Mouse (Mus musculus) left cerebral cortex, adult 2 months (tissue): ENCODE measurements around the gene Dcun1d1. TPM values are rescaled to one million over a fixed set of nuclear protein-coding genes. Genes with fewer than 3 reads are reported as not detected.

Experiments
- DNase-seq, 2 experiments: peaks; one replicate each; pipeline ENCODE4 v3.0.0; 2021 to 2022; ENCODE audit warnings: low spot score in 2 of 2, mixed read lengths in 1 of 2; ENCODE audit errors: extremely low spot score in 1 of 2
- H3K27ac ChIP-seq: fragments of 200-600 bp; 2 replicates; pipeline ENCODE4 v1.8.1; 2022
- H3K4me3 ChIP-seq: fragments of 200-600 bp; 2 replicates; pipeline ENCODE4 v1.8.1; 2022
- CTCF ChIP-seq: fragments of 200-600 bp; IDR thresholded peaks from 2 replicates; pipeline ENCODE4 v1.8.1; 2022; ENCODE audit warnings: antibody characterized with exemption, mild to moderate bottlenecking, moderate library complexity
- intact Hi-C: fragments of 180-260 bp; cut with DNase I; formaldehyde crosslinking; loops from one replicate; pipeline ENCODE4 v1.15.1; 2025
- long read RNA-seq, 2 experiments: library from polyadenylated mRNA; stranded (forward); transcript quantifications; one replicate each; pipeline ENCODE4 v2.0.0; 2021; ENCODE audit warnings: borderline mapping rate in 2 of 2
- total RNA-seq, 2 experiments: library from RNA; stranded (reverse); gene quantifications; 2 replicates each; pipeline ENCODE4 v1.2.3; 2021

Dcun1d1 gene
- total RNA-seq, result 10 to 100 TPM; 70.2 to 77.4 TPM
- long read RNA-seq, experiment 1, full-length matches to known transcripts, result 38 of 53 reads
- long read RNA-seq, experiment 1, partial matches to known transcripts, result 9 of 53 reads
- long read RNA-seq, experiment 1, other reads (novel, unspliced or antisense), result 6 of 53 reads
- long read RNA-seq, experiment 2, full-length matches to known transcripts, result 19 of 30 reads
- long read RNA-seq, experiment 2, partial matches to known transcripts, result 6 of 30 reads
- long read RNA-seq, experiment 2, other reads (novel, unspliced or antisense), result 5 of 30 reads

- DNase-seq, result no peak
- TF ChIP-seq CTCF, result no peak
- Histone ChIP-seq H3K27ac (no peak within 1 kb of the TSS), H3K4me3 (no peak within 1 kb of the TSS)
- intact Hi-C loops, result loop anchor here (5.0 kb wide), 1 partner anchor 185 kb away; the partner anchor contains the start of gene Atp11b
These were observed at the start of gene Dcun1d1 for GRCm38 (mm10) chr3:35937345-35937744. Gene Dcun1d1, minus strand, starts transcription at chr3:35937445.

GRCm38 (mm10) chr3:35986266-35986665 is 49.0 kb upstream of the Dcun1d1 start:
- no peak overlapping the region for H3K4me3 ChIP-seq
- intact Hi-C loops, result no loop called here
- DNase-seq, result no peak
- H3K27ac ChIP-seq, result no peak overlapping the region
- no peak for TF ChIP-seq CTCF

GRCm38 (mm10) chr3:35973551-35973950 is 36.3 kb upstream of the Dcun1d1 start:
- intact Hi-C loops, result loop anchor here (1.0 kb wide), 2 partner anchors 87 to 280 kb away; no protein-coding TSS in a partner anchor
- no peak overlapping the region for H3K4me3 ChIP-seq
- no peak for DNase-seq
- TF ChIP-seq CTCF, result peak; percentile 53
- H3K27ac ChIP-seq, result no peak overlapping the region

GRCm38 (mm10) chr3:35972985-35973384 is 35.7 kb upstream of the Dcun1d1 start:
- peak; percentile 61 for TF ChIP-seq CTCF
- Histone ChIP-seq H3K4me3 (no peak overlapping the region), H3K27ac (no peak overlapping the region)
- intact Hi-C loops, result loop anchor here (1.0 kb wide), 2 partner anchors 87 to 280 kb away; no protein-coding TSS in a partner anchor
- no peak for DNase-seq

- no peak for DNase-seq
- intact Hi-C loops, result no loop called here
- TF ChIP-seq CTCF, result no peak
- no peak overlapping the region for H3K27ac ChIP-seq
- H3K4me3 ChIP-seq, result no peak overlapping the region
These were observed 33.9 kb upstream of the Dcun1d1 start for GRCm38 (mm10) chr3:35971149-35971548.

- Histone ChIP-seq H3K4me3 (no peak overlapping the region), H3K27ac (no peak overlapping the region)
- no peak for DNase-seq
- intact Hi-C loops, result no loop called here
- TF ChIP-seq CTCF, result no peak
These were observed 33.2 kb upstream of the Dcun1d1 start for GRCm38 (mm10) chr3:35970441-35970840.

- Histone ChIP-seq H3K4me3 (no peak overlapping the region), H3K27ac (no peak overlapping the region)
- DNase-seq, result no peak
- intact Hi-C loops, result no loop called here
- TF ChIP-seq CTCF, result no peak
These were observed 30.2 kb upstream of the Dcun1d1 start for GRCm38 (mm10) chr3:35967366-35967921.

- intact Hi-C loops, result no loop called here
- Histone ChIP-seq H3K27ac (no peak overlapping the region), H3K4me3 (no peak overlapping the region)
- no peak for DNase-seq
- no peak for TF ChIP-seq CTCF
These were observed 29.2 kb upstream of the Dcun1d1 start for GRCm38 (mm10) chr3:35966493-35966892.

GRCm38 (mm10) chr3:35964928-35965327 is 27.7 kb upstream of the Dcun1d1 start:
- intact Hi-C loops, result no loop called here
- DNase-seq, result no peak
- TF ChIP-seq CTCF, result no peak
- Histone ChIP-seq H3K27ac (no peak overlapping the region), H3K4me3 (no peak overlapping the region)

- Histone ChIP-seq H3K4me3 (no peak overlapping the region), H3K27ac (no peak overlapping the region)
- no peak for DNase-seq
- TF ChIP-seq CTCF, result no peak
- intact Hi-C loops, result no loop called here
These were observed 26.7 kb upstream of the Dcun1d1 start for GRCm38 (mm10) chr3:35963921-35964320.

- Histone ChIP-seq H3K4me3 (no peak overlapping the region), H3K27ac (no peak overlapping the region)
- DNase-seq, result no peak
- TF ChIP-seq CTCF, result no peak
- intact Hi-C loops, result no loop called here
These were observed 26.2 kb upstream of the Dcun1d1 start for GRCm38 (mm10) chr3:35963401-35963800.

GRCm38 (mm10) chr3:35962967-35963366 is 25.7 kb upstream of the Dcun1d1 start:
- peak; percentile 8; the same call in 1 of the 2 replicates for TF ChIP-seq CTCF
- DNase-seq, result no peak
- Histone ChIP-seq H3K4me3 (no peak overlapping the region), H3K27ac (no peak overlapping the region)
- intact Hi-C loops, result no loop called here
